Mouse (Mus musculus) embryonic fibroblast, embryonic 13.5 days (primary cell): ENCODE results near the gene Gm2115.
A peak's percentile ranks its signal among the peaks of the same experiment; 100 is the strongest.

Experiments
- CTCF ChIP-seq: IDR thresholded peaks from 2 replicates; pipeline ENCODE4 v1.5.1; 2011; ENCODE audit warnings: mild to moderate bottlenecking, control low read depth, low read length, moderate library complexity, borderline replicate concordance; ENCODE audit not compliant: insufficient read depth
- POLR2A ChIP-seq: IDR thresholded peaks from 2 replicates; pipeline ENCODE4 v1.6.1; 2011; ENCODE audit warnings: low read depth, mild to moderate bottlenecking, control low read depth, low read length, moderate library complexity

DNA sequence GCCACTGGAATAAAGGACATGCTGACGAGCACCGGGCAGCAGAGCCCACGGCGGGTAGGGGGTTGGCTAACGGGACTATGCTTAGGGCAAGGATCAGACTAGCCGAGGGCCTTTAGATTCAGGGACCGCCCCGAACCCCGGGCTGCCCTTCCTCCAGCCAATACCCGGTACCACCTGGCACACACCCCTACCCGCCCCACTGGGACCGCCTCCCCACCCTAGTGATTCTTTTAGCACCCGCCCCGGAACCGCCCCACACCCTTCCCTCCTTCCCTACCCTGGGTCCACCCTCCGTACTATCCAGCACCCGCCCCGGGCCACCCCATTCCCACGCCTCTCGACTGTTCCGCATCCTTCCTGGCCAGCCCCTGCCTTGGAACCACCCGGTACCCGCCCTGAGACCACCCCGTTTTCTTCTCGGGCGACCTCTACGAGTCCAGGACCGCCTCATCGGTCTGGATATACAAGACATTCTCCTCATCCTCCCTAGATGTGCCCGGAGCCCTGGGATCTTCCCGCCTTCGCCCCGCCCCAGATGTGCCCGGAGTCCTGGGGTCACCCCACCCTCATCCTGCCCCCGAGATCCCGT, 77.0 kb downstream of the Gm2115 start:
- TF ChIP-seq CTCF (no peak), POLR2A (peak; percentile 67)
